Mouse (Mus musculus) hindbrain, embryonic 13.5 days (tissue): ENCODE results near the gene Psmd3. TPM values are rescaled to one million over a fixed set of nuclear protein-coding genes. Genes with fewer than 3 reads are reported as not detected.
"Not testable (repeated sequence)": the region's sequence is repeated elsewhere in the genome, so short reads cannot be mapped to it uniquely, and the experiment has no call there.

Experiments used
- ATAC-seq: fragments of 200-750 bp; cut with Nextera tagmentation; 2 replicates; pipeline ENCODE4 v1.8.0; 2017; ENCODE audit warnings: moderate TSS enrichment; ENCODE audit not compliant: low FRiP score
- H3K27ac ChIP-seq: fragments of 300-500 bp; sonication (generic); 2 replicates; pipeline ENCODE4 v1.5.1; 2015; ENCODE audit warnings: inconsistent platforms, mild to moderate bottlenecking, moderate library complexity
- H3K27me3 ChIP-seq: fragments of 300-500 bp; sonication (generic); 2 replicates; pipeline ENCODE4 v1.6.1; 2015; ENCODE audit warnings: mild to moderate bottlenecking, inconsistent platforms
- H3K36me3 ChIP-seq: fragments of 300-500 bp; sonication (generic); 2 replicates; pipeline ENCODE4 v1.6.1; 2015; ENCODE audit warnings: mild to moderate bottlenecking, inconsistent platforms
- H3K4me1 ChIP-seq: fragments of 300-500 bp; sonication (generic); replicated peaks from 2 replicates; pipeline ENCODE4 v1.6.1; 2015; ENCODE audit warnings: inconsistent platforms
- H3K4me2 ChIP-seq: fragments of 300-500 bp; sonication (generic); 2 replicates; pipeline ENCODE4 v1.6.1; 2015; ENCODE audit warnings: inconsistent platforms, mild to moderate bottlenecking, moderate library complexity
- H3K4me3 ChIP-seq: fragments of 300-500 bp; sonication (generic); 2 replicates; pipeline ENCODE4 v1.5.1; 2015; ENCODE audit warnings: mild to moderate bottlenecking, inconsistent platforms
- H3K9ac ChIP-seq: fragments of 300-500 bp; sonication (generic); 2 replicates; pipeline ENCODE4 v1.6.1; 2015; ENCODE audit warnings: mild to moderate bottlenecking, inconsistent platforms
- H3K9me3 ChIP-seq: fragments of 300-500 bp; sonication (generic); 2 replicates; pipeline ENCODE4 v1.6.1; 2016; ENCODE audit warnings: inconsistent platforms
- WGBS: fragments of 180-500 bp; shearing (Covaris S2); methylation state at CpG from one replicate; pipeline ENCODE4 v1.1.7; 2015; 5-methylcytosine and 5-hydroxymethylcytosine counted together
- polyA plus RNA-seq: library from polyadenylated mRNA; unstranded; fragments of >200 nt; fragmentation: Nextera tagmentation; extraction: Ambion mirVana; gene quantifications from 2 replicates; pipeline ENCODE4 v1.2.1, GENCODE M21; 2015

Gene Psmd3
- polyA plus RNA-seq, result 176 and 182 TPM in 2 replicates

DNA sequence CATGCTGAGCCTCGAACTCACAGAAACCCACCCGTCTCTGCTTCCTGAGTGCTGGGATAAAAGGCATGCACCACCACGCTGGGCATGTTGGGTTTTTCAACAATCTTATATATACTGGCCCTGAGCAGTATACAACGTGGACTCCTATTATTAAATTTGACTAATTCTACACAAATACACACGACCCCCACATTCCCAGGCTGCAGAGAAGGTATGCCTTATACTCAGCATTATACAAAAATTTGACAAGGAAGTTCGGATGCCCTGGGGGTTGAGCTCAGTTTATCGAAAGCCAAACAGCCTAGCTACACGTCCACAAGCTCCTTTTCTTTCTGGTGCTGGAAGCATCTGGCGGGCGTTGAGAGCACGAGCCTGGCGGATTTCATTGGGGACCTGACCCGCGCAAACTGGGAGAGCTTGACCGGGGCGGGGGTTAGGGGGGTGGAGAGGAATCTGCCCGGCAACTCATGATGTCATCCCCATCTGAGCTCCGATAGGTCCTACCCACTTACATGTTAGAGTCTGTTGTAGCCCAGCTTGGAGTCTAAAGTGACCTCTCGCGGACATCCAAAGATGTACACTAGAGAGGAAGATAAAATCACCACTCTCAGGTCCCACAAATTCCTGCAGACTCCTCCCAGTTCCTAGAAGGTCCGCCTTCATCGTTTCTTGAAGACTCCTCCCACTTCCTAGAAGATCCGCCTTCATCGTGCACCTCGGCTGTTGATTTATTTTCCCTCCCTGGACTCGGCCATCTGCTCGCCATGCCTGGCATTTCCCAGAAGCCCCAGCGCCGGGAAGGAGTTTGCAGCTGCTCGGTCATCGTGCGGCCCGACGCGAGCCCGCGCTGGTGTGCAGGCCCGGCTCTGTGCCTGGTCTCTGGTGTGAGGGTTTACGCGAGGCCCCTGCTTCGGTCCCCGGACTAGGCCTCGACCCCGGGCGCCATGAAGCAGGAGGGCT, at the start of gene Psmd3:
Gene Psmd3 (plus strand): TSS at position 769 of the 960 bp plus-strand sequence.
- Histone ChIP-seq H3K4me3 (peak within 1 kb of the TSS; percentile 98), H3K27ac (peak within 1 kb of the TSS; percentile 85), H3K9me3 (no peaks in the 10 kb centered on the region), H3K4me2 (peak within 1 kb of the TSS; percentile 87), H3K4me1 (peaks cover 16% of the 10 kb centered on the region), H3K27me3 (peaks cover 7% of the 10 kb centered on the region; the same call in 1 of the 2 replicates), H3K9ac (peak within 1 kb of the TSS; percentile 99), H3K36me3 (peaks cover 21% of the 10 kb centered on the region)
- peak; percentile 96 for ATAC-seq
- WGBS, result 6% methylated on average over 45 of the region's 45 CpGs

DNA sequence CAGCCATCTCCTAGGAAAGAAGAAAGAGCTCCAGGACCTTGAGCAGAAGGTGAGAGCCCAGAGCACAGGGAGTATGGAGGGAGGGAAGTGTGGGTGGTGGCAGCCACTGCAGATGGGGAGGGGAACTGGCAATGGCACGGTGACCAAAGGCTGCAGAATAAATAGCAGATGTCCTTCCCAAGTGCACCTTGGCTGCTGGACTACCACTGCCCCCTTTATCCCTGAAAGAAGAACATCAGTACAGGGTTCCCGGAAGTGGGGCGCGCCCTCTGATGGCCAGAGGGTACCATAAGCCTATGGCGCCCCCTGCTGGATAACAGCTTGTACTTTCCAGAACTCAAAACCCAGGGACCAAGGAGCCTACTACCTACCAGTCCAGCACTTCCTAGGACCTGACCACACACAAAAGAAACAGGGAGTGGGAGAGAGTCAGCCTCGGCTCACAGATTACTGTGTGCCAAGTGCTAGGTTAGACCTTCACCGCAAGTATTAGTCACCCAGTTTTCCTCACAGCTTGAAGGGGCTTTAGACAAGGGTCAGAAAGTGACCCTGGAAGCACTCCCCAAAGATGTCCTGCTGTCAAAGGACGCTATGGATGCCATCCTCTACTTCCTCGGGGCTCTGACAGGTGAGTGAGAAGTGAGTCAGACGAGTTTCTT, 46.9 kb upstream of the Psmd3 start:
- H3K9ac ChIP-seq, H3K36me3 ChIP-seq, ATAC-seq, H3K4me2 ChIP-seq, H3K4me3 ChIP-seq, H3K4me1 ChIP-seq, H3K27ac ChIP-seq, H3K9me3 ChIP-seq, H3K27me3 ChIP-seq: not testable (repeated sequence)
- WGBS, result 39% methylated on average over 10 of the region's 10 CpGs

GRCm38 (mm10) chr11:98637501-98637900, 44.9 kb upstream of the Psmd3 start:
- Histone ChIP-seq H3K27me3 (no peaks in the 10 kb centered on the region), H3K4me1 (no peaks in the 10 kb centered on the region), H3K4me2 (no peak overlapping the region), H3K9ac (no peak overlapping the region), H3K27ac (no peak overlapping the region), H3K4me3 (no peak overlapping the region), H3K36me3 (no peaks in the 10 kb centered on the region), H3K9me3 (no peaks in the 10 kb centered on the region)
- no peak for ATAC-seq
- 88% methylated on average over 1 of the region's 1 CpGs for WGBS

DNA sequence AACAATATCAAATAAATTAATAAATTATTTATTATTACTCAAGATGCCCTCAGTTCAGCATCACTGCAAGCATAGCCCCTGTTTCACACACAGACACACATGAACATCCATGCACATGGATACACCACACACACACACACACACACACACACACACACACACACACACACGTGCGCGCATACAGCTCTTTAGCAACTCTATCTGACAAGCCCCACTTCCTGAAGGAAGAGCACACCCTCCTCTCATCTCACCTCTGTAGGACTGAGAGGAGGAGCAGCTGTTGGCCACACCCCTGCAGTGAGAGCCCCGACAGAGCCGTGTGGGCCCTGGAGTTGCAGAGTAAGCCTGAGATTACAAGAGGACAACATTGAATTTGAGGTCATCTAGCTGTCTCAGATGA, 42.3 kb upstream of the Psmd3 start:
- no peak overlapping the region for H3K9ac ChIP-seq

DNA sequence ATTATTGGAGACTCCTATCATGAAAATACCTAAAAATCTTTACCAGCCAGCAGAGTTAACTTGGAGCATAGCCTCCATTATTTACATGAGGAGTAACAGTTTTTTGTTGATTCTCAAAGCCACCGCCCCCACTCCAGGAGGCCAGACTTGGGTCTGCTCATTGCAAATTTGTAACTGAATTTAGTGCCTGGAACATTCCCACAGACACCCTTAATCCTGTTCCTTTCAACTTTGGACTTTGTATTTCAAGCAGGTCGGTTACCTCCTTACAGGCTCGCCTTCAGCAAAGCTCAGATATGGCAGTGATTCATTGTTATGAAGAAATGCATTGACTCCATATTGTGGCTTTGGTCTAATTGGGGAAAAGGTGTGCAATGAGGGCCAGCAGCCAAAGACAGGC, 37.6 kb upstream of the Psmd3 start:
- no peaks in the 10 kb centered on the region for H3K4me1 ChIP-seq
- H3K4me2 ChIP-seq, result no peak overlapping the region
- no peak overlapping the region for H3K27ac ChIP-seq
- no peaks in the 10 kb centered on the region for H3K36me3 ChIP-seq
- ATAC-seq, result no peak
- 87% methylated on average over 3 of the region's 3 CpGs for WGBS
- H3K9me3 ChIP-seq, result no peaks in the 10 kb centered on the region
- no peak overlapping the region for H3K9ac ChIP-seq
- H3K4me3 ChIP-seq, result no peak overlapping the region
- H3K27me3 ChIP-seq, result 0 out of 2 replicates have a peak, but pooled peaks cover 6% of the 10 kb centered on the region

More for the DNA sequence above, 42.3 kb upstream of the Psmd3 start:
- no peak overlapping the region for H3K4me2 ChIP-seq
- no peaks in the 10 kb centered on the region for H3K36me3 ChIP-seq
- H3K27ac ChIP-seq, result no peak overlapping the region
- H3K27me3 ChIP-seq, result no peaks in the 10 kb centered on the region
- no peaks in the 10 kb centered on the region for H3K4me1 ChIP-seq
- H3K4me3 ChIP-seq, result no peak overlapping the region
- H3K9me3 ChIP-seq, result no peaks in the 10 kb centered on the region
- 69% methylated on average over 5 of the region's 5 CpGs for WGBS
- no peak for ATAC-seq

- no peak for ATAC-seq
- H3K4me3 ChIP-seq, result no peak overlapping the region
- H3K27me3 ChIP-seq, result 0 out of 2 replicates have a peak, but pooled peaks cover 6% of the 10 kb centered on the region
- WGBS, result 82% methylated on average over 2 of the region's 2 CpGs
- no peak overlapping the region for H3K9ac ChIP-seq
- no peak overlapping the region for H3K27ac ChIP-seq
- H3K4me1 ChIP-seq, result no peaks in the 10 kb centered on the region
- no peak overlapping the region for H3K4me2 ChIP-seq
- H3K36me3 ChIP-seq, result no peaks in the 10 kb centered on the region
- H3K9me3 ChIP-seq, result no peaks in the 10 kb centered on the region
Measured at GRCm38 (mm10) chr11:98645946-98646345, 36.4 kb upstream of the Psmd3 start.

DNA sequence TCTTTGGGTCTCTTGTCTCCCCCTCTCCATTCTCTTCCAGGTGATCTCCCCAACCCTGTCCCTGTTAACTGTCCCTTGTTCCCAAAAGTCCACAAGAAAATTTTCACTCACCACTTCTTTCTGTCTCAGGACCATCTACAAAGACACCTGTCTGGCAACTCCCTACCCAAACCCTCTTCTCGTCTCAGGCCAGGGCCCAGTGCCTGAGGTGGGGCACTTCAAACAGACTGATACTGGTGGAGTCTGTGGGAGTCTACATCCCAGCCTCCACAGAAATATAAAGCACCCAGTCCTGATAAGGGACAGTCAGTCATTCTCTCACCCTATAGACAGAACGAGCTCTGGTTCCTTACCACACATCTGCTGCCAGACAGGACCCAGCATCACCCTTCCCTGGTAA, 35.9 kb upstream of the Psmd3 start, which contains the start of gene Gsdma2:
Gene Gsdma2 (plus strand): TSS at position 301 of the 400 bp plus-strand sequence.
- H3K27ac ChIP-seq, result no peak within 1 kb of the TSS
- no peak within 1 kb of the TSS for H3K4me2 ChIP-seq
- no peak for ATAC-seq
- no peak within 1 kb of the TSS for H3K9ac ChIP-seq
- H3K9me3 ChIP-seq, result no peaks in the 10 kb centered on the region
- H3K4me1 ChIP-seq, result no peaks in the 10 kb centered on the region
- no peak within 1 kb of the TSS for H3K4me3 ChIP-seq
- no peaks in the 10 kb centered on the region for H3K36me3 ChIP-seq
- WGBS, result 62% methylated on average over 2 of the region's 2 CpGs
- 0 out of 2 replicates have a peak, but pooled peaks cover 6% of the 10 kb centered on the region for H3K27me3 ChIP-seq

DNA sequence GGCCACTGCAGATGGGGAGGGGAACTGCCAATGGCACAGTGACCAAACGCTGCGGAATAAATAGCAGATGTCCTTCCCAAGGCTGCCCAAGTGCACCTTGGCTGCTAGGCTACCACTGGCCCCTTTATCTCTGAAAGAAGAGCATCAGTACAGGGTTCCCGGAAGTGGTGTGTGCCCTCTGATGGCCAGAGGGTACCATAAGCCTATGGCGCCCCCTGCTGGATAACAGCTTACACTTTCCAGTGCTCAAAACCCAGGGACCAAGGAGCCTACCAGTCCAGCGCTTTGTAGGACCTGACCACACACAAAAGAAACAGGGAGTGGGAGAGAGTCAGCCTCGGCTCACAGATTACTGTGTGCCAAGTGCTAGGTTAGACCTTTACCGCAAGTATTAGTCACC, 27.3 kb upstream of the Psmd3 start:
- not testable (repeated sequence) for H3K36me3 ChIP-seq, ATAC-seq, H3K9me3 ChIP-seq, H3K9ac ChIP-seq, H3K4me3 ChIP-seq, H3K4me1 ChIP-seq, H3K27me3 ChIP-seq, H3K4me2 ChIP-seq, H3K27ac ChIP-seq
- WGBS, result 16% methylated on average over 7 of the region's 7 CpGs

- no peak for ATAC-seq
- Histone ChIP-seq H3K36me3 (no peaks in the 10 kb centered on the region), H3K9ac (no peak overlapping the region), H3K27me3 (0 out of 2 replicates have a peak, but pooled peaks cover 3% of the 10 kb centered on the region), H3K4me1 (0 out of 2 replicates have a peak, but pooled peaks cover 6% of the 10 kb centered on the region), H3K27ac (no peak overlapping the region), H3K4me3 (no peak overlapping the region), H3K9me3 (no peaks in the 10 kb centered on the region), H3K4me2 (peak overlapping the region; percentile 25; the same call in 1 of the 2 replicates)
- 5% methylated on average over 6 of the region's 6 CpGs for WGBS
Measured at GRCm38 (mm10) chr11:98660517-98660916, 21.8 kb upstream of the Psmd3 start.

DNA sequence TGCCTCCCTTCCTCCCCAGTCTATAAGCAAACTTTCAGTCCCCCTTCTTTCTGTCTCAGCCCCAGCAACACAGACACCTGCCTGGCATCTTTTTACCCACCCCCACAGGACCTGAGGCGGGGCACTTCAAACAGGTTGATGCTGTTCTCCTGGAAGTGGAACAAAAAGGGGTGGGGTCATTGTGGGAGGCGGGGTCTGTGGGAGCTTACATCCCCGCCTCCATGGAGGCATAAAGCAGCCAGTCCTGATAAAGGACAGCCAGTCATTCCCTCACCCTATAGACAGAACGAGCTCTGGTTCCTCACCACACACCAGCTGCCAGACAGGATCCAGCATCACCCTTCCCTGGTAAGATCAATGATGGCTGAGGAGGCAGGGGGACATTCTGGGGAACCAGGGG, 18.3 kb upstream of the Psmd3 start, which contains the start of gene Gsdma:
Gene Gsdma (plus strand): TSS at position 261 of the 400 bp plus-strand sequence.
- Histone ChIP-seq H3K4me3 (no peak within 1 kb of the TSS), H3K4me1 (0 out of 2 replicates have a peak, but pooled peaks cover 6% of the 10 kb centered on the region), H3K27me3 (peaks cover 32% of the 10 kb centered on the region), H3K36me3 (no peaks in the 10 kb centered on the region), H3K27ac (no peak within 1 kb of the TSS), H3K9ac (no peak within 1 kb of the TSS), H3K9me3 (no peaks in the 10 kb centered on the region), H3K4me2 (no peak within 1 kb of the TSS)
- no peak for ATAC-seq
- WGBS, result 31% methylated on average over 4 of the region's 4 CpGs

DNA sequence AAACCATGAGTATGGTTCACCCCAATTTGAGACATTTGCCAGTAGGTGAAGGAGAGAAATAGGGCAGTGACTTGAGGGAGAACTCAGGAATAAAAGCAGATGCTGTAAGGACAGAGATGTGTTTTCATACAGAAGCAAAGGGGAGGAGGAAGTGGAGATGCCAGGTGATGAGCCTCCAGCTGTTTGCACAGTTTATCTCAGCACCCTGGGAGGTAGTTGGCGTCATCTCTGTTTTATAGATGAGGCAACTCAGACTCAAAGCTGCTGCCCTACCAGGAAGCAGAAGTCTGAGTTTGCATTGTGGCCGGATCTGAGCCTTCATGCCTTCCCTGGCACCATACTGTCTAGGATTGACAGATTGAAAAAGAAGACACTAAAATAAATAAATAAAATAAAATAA, 13.4 kb upstream of the Psmd3 start:
- Histone ChIP-seq H3K27me3 (peaks cover 51% of the 10 kb centered on the region), H3K9ac (0 out of 2 replicates have a peak overlapping the region, but pooled peaks have one; percentile 19), H3K9me3 (no peaks in the 10 kb centered on the region), H3K36me3 (no peaks in the 10 kb centered on the region), H3K4me2 (no peak overlapping the region), H3K4me3 (no peak overlapping the region), H3K27ac (no peak overlapping the region), H3K4me1 (no peaks in the 10 kb centered on the region)
- 73% methylated on average over 2 of the region's 2 CpGs for WGBS
- no peak for ATAC-seq

DNA sequence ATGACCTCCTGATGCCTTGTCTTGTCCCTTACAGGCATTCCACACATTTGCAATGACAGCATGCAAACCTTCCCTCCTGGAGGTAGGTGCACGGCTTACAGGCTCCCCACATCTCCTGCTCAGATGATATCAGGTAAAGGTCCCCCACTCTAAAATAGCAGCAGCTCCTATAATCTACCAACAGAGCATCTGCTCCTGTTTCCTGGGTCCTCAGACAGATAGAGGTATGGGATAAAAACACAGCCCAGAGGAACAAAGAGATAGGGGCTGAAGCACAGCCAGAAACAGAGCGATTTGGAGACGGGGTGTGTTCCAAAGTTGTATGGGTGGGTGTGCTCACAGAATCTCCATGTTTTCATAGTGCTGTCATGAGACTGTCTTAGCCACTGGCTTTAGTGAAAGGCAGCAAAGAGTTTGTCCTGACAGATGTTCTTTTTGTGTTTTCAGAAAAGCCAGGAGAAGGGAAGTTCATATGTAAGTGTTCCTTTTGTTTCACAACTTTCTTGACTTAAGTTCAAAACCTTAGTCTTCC, 11.0 kb upstream of the Psmd3 start:
- H3K9ac ChIP-seq, result no peak overlapping the region
- peaks cover 49% of the 10 kb centered on the region for H3K27me3 ChIP-seq
- no peak overlapping the region for H3K4me2 ChIP-seq
- no peak overlapping the region for H3K4me3 ChIP-seq
- no peaks in the 10 kb centered on the region for H3K4me1 ChIP-seq
- 85% methylated on average over 3 of the region's 3 CpGs for WGBS
- H3K9me3 ChIP-seq, result no peaks in the 10 kb centered on the region
- H3K27ac ChIP-seq, result no peak overlapping the region
- no peak for ATAC-seq
- no peaks in the 10 kb centered on the region for H3K36me3 ChIP-seq
